Mouse (Mus musculus) heart, embryonic 14.5 days (tissue): ENCODE data around the gene Uhrf1bp1. TPM values are rescaled to one million over a fixed set of nuclear protein-coding genes. Genes with fewer than 3 reads are reported as not detected.
A peak's percentile ranks its signal among the peaks of the same experiment; 100 is the strongest.

Experiments
- ATAC-seq: fragments of 200-750 bp; cut with Nextera tagmentation; 2 replicates; pipeline ENCODE4 v1.8.0; 2017; ENCODE audit warnings: low read depth, moderate TSS enrichment; ENCODE audit not compliant: insufficient number of reproducible peaks, insufficient read depth, low FRiP score
- H3K27ac ChIP-seq, 2 experiments: fragments of 200-500 bp in 1 of 2; fragments of 300-500 bp in 1 of 2; sonication (generic) in 1 of 2; replicated peaks in 1 of 2; 2 replicates each; pipeline ENCODE4 v1.5.1; 2012 to 2014; ENCODE audit warnings: low read depth in 2 of 2, low read length in 2 of 2, control low read depth in 1 of 2, mild to moderate bottlenecking in 1 of 2, mixed read lengths in 1 of 2; ENCODE audit not compliant: control insufficient read depth in 1 of 2, insufficient read depth in 1 of 2
- H3K27me3 ChIP-seq: fragments of 300-500 bp; sonication (generic); 2 replicates; pipeline ENCODE4 v1.6.1; 2014; ENCODE audit warnings: mild to moderate bottlenecking, low read length, control low read depth; ENCODE audit not compliant: control insufficient read depth, insufficient read depth
- H3K36me3 ChIP-seq: fragments of 300-500 bp; sonication (generic); 2 replicates; pipeline ENCODE4 v1.6.1; 2014; ENCODE audit warnings: mild to moderate bottlenecking, control low read depth, low read length, mixed read lengths; ENCODE audit not compliant: control insufficient read depth, insufficient read depth
- H3K4me1 ChIP-seq, 2 experiments: fragments of 200-500 bp in 1 of 2; fragments of 300-500 bp in 1 of 2; sonication (generic) in 1 of 2; 2 replicates each; pipeline ENCODE4 v1.6.1; 2012 to 2014; ENCODE audit warnings: low read length in 2 of 2, control low read depth in 1 of 2, mixed read lengths in 1 of 2; ENCODE audit not compliant: control insufficient read depth in 2 of 2, insufficient read depth in 2 of 2
- H3K4me2 ChIP-seq: fragments of 300-500 bp; sonication (generic); 2 replicates; pipeline ENCODE4 v1.6.1; 2014; ENCODE audit warnings: mild to moderate bottlenecking, low read length
- H3K4me3 ChIP-seq, 2 experiments: fragments of 200-500 bp in 1 of 2; fragments of 300-500 bp in 1 of 2; sonication (generic) in 1 of 2; 2 replicates each; pipeline ENCODE4 v1.5.1; 2012 to 2014; ENCODE audit warnings: low read length in 2 of 2, mild to moderate bottlenecking in 2 of 2, control low read depth in 1 of 2, low read depth in 1 of 2, moderate library complexity in 1 of 2; ENCODE audit not compliant: control insufficient read depth in 1 of 2, insufficient read depth in 1 of 2
- H3K9ac ChIP-seq: fragments of 300-500 bp; sonication (generic); 2 replicates; pipeline ENCODE4 v1.6.1; 2014; ENCODE audit warnings: mild to moderate bottlenecking, low read length
- H3K9me3 ChIP-seq: fragments of 300-500 bp; sonication (generic); 2 replicates; pipeline ENCODE4 v1.6.1; 2016; ENCODE audit warnings: low read length, control low read depth; ENCODE audit not compliant: control insufficient read depth
- WGBS: fragments of 180-500 bp; shearing (Covaris S2); extraction: QIAGEN DNeasy Blood & Tissue Kit; methylation state at CpG from one replicate; pipeline ENCODE4 v1.1.7; 2014; 5-methylcytosine and 5-hydroxymethylcytosine counted together
- polyA plus RNA-seq: library from polyadenylated mRNA; unstranded; fragments of >200 nt; fragmentation: Nextera tagmentation; extraction: Ambion mirVana; gene quantifications from 2 replicates; pipeline ENCODE4 v1.2.1, GENCODE M21; 2014

Gene Uhrf1bp1
- polyA plus RNA-seq, 1 experiment from 2014 or later, result 3.2 TPM

DNA sequence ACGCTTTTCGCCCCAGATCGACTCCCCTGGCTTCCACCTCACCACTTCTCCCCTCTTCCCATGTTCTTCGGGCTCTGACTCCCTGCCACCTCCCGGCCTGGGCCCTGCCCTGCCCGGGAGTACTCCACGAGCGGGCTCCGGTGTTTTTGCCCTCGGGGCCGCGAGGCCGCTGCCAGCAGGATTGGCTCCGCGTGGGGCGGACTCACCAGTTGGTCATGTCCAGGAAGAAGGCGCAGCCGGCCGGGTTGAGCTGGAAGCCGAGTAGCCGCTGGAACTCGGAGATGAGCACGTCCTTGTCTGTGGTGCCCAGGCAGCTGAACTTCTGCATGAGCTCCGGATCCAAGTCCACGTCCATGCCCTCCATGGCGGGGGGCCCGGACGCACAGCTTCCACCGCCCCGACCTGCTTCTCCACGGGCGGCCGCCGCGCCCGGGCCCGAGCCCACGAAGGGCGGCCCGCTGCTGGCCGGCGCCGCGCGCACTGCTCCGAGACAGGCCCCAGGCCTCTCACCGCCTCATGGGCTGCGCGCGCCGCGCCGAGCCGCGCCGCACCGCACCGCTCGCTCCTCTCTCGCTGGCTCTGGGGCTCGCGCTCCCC lies 36.2 kb upstream of the Uhrf1bp1 start:
- peak; percentile 0; the same call in 1 of the 2 replicates for ATAC-seq
- no peaks in the 10 kb centered on the region for H3K9me3 ChIP-seq
- H3K36me3 ChIP-seq, result no peaks in the 10 kb centered on the region
- under 1% methylated on average over 56 of the region's 62 CpGs for WGBS
- peak overlapping the region; percentile 96 for H3K9ac ChIP-seq
- H3K27ac ChIP-seq, result peak overlapping the region; percentile 75 to 93
- peaks cover 9 to 24% of the 10 kb centered on the region in 2 experiments for H3K4me1 ChIP-seq
- H3K27me3 ChIP-seq, result no peaks in the 10 kb centered on the region
- peak overlapping the region; percentile 85 to 98 for H3K4me3 ChIP-seq
- peak overlapping the region; percentile 94 for H3K4me2 ChIP-seq

DNA sequence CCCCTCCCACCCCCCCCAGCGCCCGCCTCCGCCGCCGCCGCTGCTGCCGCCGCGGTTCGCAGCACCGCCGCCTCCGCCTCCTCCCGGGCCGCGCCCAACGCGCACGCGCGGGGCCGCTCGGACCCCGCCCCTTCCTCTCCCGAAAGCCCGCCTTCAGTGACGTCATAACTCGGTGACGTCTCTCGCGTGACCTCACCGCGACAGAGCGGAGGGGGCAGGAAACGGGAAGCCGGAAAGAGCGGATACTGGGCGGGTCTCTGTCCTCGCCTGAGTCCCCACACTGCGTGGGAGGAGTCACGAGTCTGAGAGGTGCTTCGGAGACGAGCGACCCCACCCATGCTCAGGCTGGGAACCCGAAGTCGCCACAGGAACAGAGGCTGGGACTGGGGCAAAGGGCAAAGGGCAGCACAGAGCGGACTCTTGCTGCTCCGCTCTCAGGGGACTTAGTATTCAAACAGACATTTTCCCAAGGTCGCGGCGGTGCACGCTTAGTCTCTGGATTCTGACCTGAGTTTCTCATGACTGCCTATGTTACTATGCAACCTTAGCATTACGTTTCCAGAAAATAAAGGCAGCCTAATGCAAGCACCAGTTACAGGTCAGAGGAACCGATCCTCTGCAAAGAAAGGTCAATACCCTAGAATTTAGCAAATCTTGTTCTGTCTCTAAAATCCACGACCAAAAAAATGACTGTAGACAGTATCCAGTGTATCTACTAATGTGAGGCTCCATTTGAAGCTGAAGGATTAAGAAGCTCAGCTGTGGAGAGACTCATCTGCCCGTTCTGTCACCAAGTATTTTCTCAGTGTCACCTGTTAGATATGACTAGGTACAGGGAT lies 35.5 kb upstream of the Uhrf1bp1 start, which contains the start of gene D17Wsu92e:
Gene D17Wsu92e (minus strand): TSS at position 81 of the 839 bp plus-strand sequence.
- Histone ChIP-seq H3K9me3 (no peaks in the 10 kb centered on the region), H3K4me3 (peak within 1 kb of the TSS; percentile 85 to 98), H3K9ac (peak within 1 kb of the TSS; percentile 96), H3K36me3 (no peaks in the 10 kb centered on the region), H3K27ac (peak within 1 kb of the TSS; percentile 93 to 96), H3K4me1 (peaks cover 9 to 24% of the 10 kb centered on the region in 2 experiments), H3K4me2 (peak within 1 kb of the TSS; percentile 94), H3K27me3 (no peaks in the 10 kb centered on the region)
- WGBS, result 2% methylated on average over 54 of the region's 56 CpGs
- peak; percentile 96 for ATAC-seq

DNA sequence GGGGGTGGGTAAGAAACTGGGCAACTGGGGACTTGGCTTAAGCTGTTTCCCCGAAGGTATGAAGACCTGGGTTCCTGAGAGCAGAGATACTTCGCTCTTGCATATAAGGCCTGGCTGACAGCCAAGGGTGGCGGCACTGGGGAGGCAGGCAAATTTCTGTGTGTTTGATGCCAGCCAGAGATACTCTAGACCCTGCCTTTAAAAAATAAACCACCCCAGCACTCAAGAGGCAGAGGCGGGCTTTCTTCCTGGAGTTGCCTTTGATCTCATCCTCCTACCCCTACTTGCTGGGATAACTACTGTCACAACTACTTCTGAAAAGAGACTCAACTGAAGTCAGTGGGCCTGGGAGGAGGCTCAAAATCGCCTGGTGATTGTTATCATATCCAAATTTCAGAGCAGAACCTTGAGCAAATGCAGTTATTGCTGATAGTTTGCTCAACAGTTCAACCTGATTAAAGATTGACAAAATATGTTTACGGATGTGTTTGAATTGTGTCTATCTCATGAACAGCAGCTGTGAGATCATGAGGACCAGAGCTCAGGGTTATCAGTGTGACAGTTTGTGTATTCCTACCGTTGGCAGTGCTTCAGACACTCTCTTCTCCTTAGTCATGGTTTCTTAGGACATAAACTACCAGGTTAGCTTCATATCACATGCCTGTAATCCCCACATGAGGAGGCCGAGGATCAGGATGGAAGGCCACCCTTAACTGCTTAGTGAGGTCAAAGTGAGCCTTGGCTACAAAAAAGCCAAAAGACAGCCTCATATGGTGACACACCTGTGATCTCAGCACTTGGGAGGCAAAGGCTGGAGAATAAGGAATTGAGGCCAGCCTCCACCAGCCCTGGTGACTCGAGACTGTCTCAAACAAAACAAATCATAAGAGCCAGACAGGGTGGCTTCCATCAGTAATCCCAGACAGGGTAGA lies 34.6 kb upstream of the Uhrf1bp1 start:
- H3K27ac ChIP-seq, result peak overlapping the region; percentile 93 to 96
- peaks cover 9 to 24% of the 10 kb centered on the region in 2 experiments for H3K4me1 ChIP-seq
- peak overlapping the region; percentile 81 to 98; a peak in 2 of 4 replicates for H3K4me3 ChIP-seq
- 54% methylated on average over 9 of the region's 9 CpGs for WGBS
- H3K4me2 ChIP-seq, result peak overlapping the region; percentile 83
- no peak for ATAC-seq
- no peaks in the 10 kb centered on the region for H3K36me3 ChIP-seq
- peak overlapping the region; percentile 96 for H3K9ac ChIP-seq
- H3K9me3 ChIP-seq, result no peaks in the 10 kb centered on the region
- H3K27me3 ChIP-seq, result no peaks in the 10 kb centered on the region

DNA sequence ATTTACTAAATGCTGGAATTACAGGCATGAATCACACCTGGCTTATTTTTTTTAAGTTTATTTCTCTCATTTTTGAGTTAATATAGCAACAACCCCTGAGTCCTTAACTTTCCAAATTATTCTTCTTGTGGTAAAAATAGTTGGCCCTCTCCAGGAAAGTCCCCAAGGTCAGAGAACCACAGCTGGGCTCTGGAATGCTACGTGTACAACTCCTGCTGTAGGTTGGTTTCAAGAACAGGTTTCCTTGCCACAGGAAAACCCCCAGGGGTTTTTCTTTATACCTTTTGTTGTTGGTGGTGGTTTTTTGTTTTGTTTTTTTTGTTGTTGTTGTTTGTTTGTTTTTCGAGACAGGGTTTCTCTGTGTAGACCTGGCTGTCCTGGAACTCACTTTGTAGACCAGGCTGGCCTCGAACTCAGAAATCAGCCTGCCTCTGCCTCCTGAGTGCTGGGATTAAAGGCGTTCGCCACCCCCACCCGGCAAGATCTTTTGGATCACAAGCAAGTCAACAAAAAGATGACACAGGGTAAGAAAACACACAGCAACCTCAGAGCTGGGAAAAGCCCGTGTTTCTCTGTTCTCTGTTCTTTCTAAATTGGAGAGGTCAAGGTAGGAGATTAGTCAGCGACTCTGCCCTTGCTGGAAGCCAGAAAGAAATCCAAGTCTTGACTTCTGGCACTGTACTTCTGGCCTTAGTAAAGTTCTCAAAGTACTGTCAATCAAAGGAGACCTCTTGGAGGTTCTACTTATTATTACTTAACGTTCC lies 32.9 kb upstream of the Uhrf1bp1 start:
- WGBS, result 70% methylated on average over 9 of the region's 9 CpGs
- Histone ChIP-seq H3K36me3 (no peaks in the 10 kb centered on the region), H3K4me3 (no peak overlapping the region), H3K9ac (no peak overlapping the region), H3K27me3 (no peaks in the 10 kb centered on the region), H3K9me3 (no peaks in the 10 kb centered on the region), H3K27ac (no peak overlapping the region), H3K4me1 (peaks cover 9 to 18% of the 10 kb centered on the region in 2 experiments), H3K4me2 (no peak overlapping the region)
- no peak for ATAC-seq

DNA sequence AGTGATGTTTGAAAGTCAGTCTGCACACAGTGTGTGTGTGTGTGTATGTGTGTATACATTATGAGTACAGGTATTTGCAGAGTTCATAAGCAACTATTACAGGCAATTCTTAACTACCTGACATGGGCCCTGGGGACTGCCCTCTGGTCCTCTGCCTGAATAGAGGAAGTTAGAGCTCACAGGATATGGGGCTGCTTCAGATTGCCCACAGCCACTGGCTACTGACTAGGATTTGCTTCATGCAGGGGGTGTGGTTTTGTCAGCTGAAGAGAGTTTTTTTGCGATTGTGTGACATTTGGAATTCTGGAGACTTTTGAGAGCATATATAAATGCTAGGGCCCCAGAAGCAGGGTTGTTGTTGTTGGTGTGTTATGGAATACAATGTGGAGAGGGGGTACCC lies 31.3 kb upstream of the Uhrf1bp1 start:
- no peaks in the 10 kb centered on the region for H3K27me3 ChIP-seq
- no peak overlapping the region for H3K4me2 ChIP-seq
- H3K4me1 ChIP-seq, result peaks cover 3 to 8% of the 10 kb centered on the region in 2 experiments
- no peaks in the 10 kb centered on the region for H3K36me3 ChIP-seq
- no peak overlapping the region for H3K9ac ChIP-seq
- no peak overlapping the region for H3K4me3 ChIP-seq
- no peak overlapping the region for H3K27ac ChIP-seq
- ATAC-seq, result no peak
- 46% methylated on average over 1 of the region's 1 CpGs for WGBS
- no peaks in the 10 kb centered on the region for H3K9me3 ChIP-seq

DNA sequence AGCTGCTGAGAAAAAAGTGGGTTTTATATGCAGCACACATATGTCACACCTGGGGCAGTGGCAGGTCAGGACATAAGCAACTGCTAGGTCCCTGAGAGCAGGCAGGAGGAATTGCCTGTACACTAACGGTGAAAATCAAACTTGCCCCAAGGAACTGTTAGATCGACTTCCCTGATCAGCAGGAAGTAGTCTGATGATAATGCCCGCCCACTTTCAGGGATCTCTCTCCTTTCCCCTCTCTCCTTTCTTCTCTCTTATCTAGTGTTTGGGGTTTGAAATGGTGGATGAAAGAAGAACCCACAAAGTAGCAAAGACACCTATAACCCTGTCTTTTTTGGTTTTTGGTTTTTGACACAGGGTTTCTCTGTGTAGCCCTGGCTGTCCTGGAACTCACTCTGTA lies 30.7 kb upstream of the Uhrf1bp1 start:
- Histone ChIP-seq H3K9ac (no peak overlapping the region), H3K4me2 (peak overlapping the region; percentile 63), H3K27me3 (no peaks in the 10 kb centered on the region), H3K9me3 (no peaks in the 10 kb centered on the region), H3K36me3 (no peaks in the 10 kb centered on the region), H3K4me1 (peaks cover 3 to 8% of the 10 kb centered on the region in 2 experiments), H3K4me3 (no peak overlapping the region), H3K27ac (no peak overlapping the region)
- 36% methylated on average over 3 of the region's 3 CpGs for WGBS
- no peak for ATAC-seq
